Mouse (Mus musculus) forebrain, embryonic 11.5 days (tissue): Measurements from ENCODE around the gene 2510009E07Rik. TPM values are rescaled to one million over a fixed set of nuclear protein-coding genes. Genes with fewer than 3 reads are reported as not detected.

Experiments
- ATAC-seq: fragments of 200-750 bp; cut with Nextera tagmentation; replicated peaks from 2 replicates; pipeline ENCODE4 v1.8.0; 2017; ENCODE audit warnings: moderate TSS enrichment; ENCODE audit not compliant: low FRiP score
- DNase-seq: peaks from one replicate; pipeline ENCODE4 v3.0.0-alpha.2; 2017; ENCODE audit warnings: low spot score
- H3K27ac ChIP-seq: fragments of 300-500 bp; sonication (generic); 2 replicates; pipeline ENCODE4 v1.5.1; 2014; ENCODE audit warnings: low read depth, low read length
- H3K27me3 ChIP-seq: fragments of 300-500 bp; sonication (generic); 2 replicates; pipeline ENCODE4 v1.6.1; 2014; ENCODE audit warnings: mild to moderate bottlenecking, low read length, mixed read lengths; ENCODE audit not compliant: control insufficient read depth, insufficient read depth
- H3K36me3 ChIP-seq: fragments of 300-500 bp; sonication (generic); 2 replicates; pipeline ENCODE4 v1.6.1; 2014; ENCODE audit warnings: mild to moderate bottlenecking, low read length, moderate library complexity, mixed read lengths; ENCODE audit not compliant: control insufficient read depth, insufficient read depth
- H3K4me1 ChIP-seq: fragments of 300-500 bp; sonication (generic); replicated peaks from 2 replicates; pipeline ENCODE4 v1.6.1; 2014; ENCODE audit warnings: low read length, mixed read lengths; ENCODE audit not compliant: control insufficient read depth, insufficient read depth
- H3K4me2 ChIP-seq: fragments of 300-500 bp; sonication (generic); 2 replicates; pipeline ENCODE4 v1.6.1; 2014; ENCODE audit warnings: low read depth, mild to moderate bottlenecking, low read length, moderate library complexity, mixed read lengths; ENCODE audit not compliant: severe bottlenecking
- H3K4me3 ChIP-seq: fragments of 300-500 bp; sonication (generic); 2 replicates; pipeline ENCODE4 v1.5.1; 2014; ENCODE audit warnings: low read depth, low read length
- H3K9ac ChIP-seq: fragments of 300-500 bp; sonication (generic); 2 replicates; pipeline ENCODE4 v1.6.1; 2014; ENCODE audit warnings: low read length
- H3K9me3 ChIP-seq: fragments of 300-500 bp; sonication (generic); 2 replicates; pipeline ENCODE4 v1.6.1; 2016; ENCODE audit warnings: low read length, mixed read lengths; ENCODE audit not compliant: control insufficient read depth
- WGBS: fragments of 180-500 bp; shearing (Covaris S2); extraction: QIAGEN DNeasy Blood & Tissue Kit; methylation state at CpG from one replicate; pipeline ENCODE4 v1.1.7; 2014; 5-methylcytosine and 5-hydroxymethylcytosine counted together
- polyA plus RNA-seq: library from polyadenylated mRNA; unstranded; fragments of >200 nt; fragmentation: Nextera tagmentation; extraction: Ambion mirVana; gene quantifications from 2 replicates; pipeline ENCODE4 v1.2.1, GENCODE M21; 2014

Gene 2510009E07Rik
- polyA plus RNA-seq, result 43.5 and 45.6 TPM in 2 replicates

- under 1% methylated on average over 48 of the region's 61 CpGs for WGBS
Observed at GRCm38 (mm10) chr16:21694463-21695241, at the start of gene 2510009E07Rik. TSS of gene 2510009E07Rik (minus strand) at chr16:21694665.

GRCm38 (mm10) chr16:21743401-21743800 lies 48.9 kb upstream of the 2510009E07Rik start:
- H3K36me3 ChIP-seq, result no peaks in the 10 kb centered on the region
- WGBS, result 95% methylated on average over 6 of the region's 6 CpGs
- no peak for ATAC-seq
- no peak overlapping the region for H3K4me2 ChIP-seq
- H3K9me3 ChIP-seq, result no peaks in the 10 kb centered on the region
- no peak overlapping the region for H3K27ac ChIP-seq
- no peak overlapping the region for H3K4me3 ChIP-seq
- H3K9ac ChIP-seq, result no peak overlapping the region
- H3K27me3 ChIP-seq, result no peaks in the 10 kb centered on the region
- DNase-seq, result no peak
- H3K4me1 ChIP-seq, result no peaks in the 10 kb centered on the region

More at GRCm38 (mm10) chr16:21694463-21695241, at the start of gene 2510009E07Rik:
- H3K4me2 ChIP-seq, result peak within 1 kb of the TSS; percentile 96
- H3K4me3 ChIP-seq, result peak within 1 kb of the TSS; percentile 80
- no peaks in the 10 kb centered on the region; the same call in 1 of the 2 replicates for H3K9me3 ChIP-seq
- DNase-seq (peak; percentile 94), ATAC-seq (peak; percentile 89)
- peaks cover 7% of the 10 kb centered on the region; the same call in 1 of the 2 replicates for H3K4me1 ChIP-seq
- H3K36me3 ChIP-seq, result no peaks in the 10 kb centered on the region
- H3K27me3 ChIP-seq, result no peaks in the 10 kb centered on the region; the same call in 1 of the 2 replicates
- peak within 1 kb of the TSS; percentile 82 for H3K27ac ChIP-seq
- peak within 1 kb of the TSS; percentile 92 for H3K9ac ChIP-seq

GRCm38 (mm10) chr16:21742898-21743297 lies 48.4 kb upstream of the 2510009E07Rik start:
- DNase-seq, result no peak
- WGBS, result 90% methylated on average over 5 of the region's 5 CpGs
- no peaks in the 10 kb centered on the region for H3K27me3 ChIP-seq
- H3K9me3 ChIP-seq, result no peaks in the 10 kb centered on the region
- H3K4me1 ChIP-seq, result no peaks in the 10 kb centered on the region
- H3K9ac ChIP-seq, result no peak overlapping the region
- no peak overlapping the region for H3K27ac ChIP-seq
- ATAC-seq, result no peak
- H3K36me3 ChIP-seq, result no peaks in the 10 kb centered on the region
- no peak overlapping the region for H3K4me3 ChIP-seq
- H3K4me2 ChIP-seq, result no peak overlapping the region

- DNase-seq (no peak), ATAC-seq (no peak)
- 86% methylated on average over 5 of the region's 5 CpGs for WGBS
- no peak overlapping the region for H3K4me2 ChIP-seq
- H3K9me3 ChIP-seq, result no peaks in the 10 kb centered on the region
- H3K4me3 ChIP-seq, result no peak overlapping the region
- H3K4me1 ChIP-seq, result no peaks in the 10 kb centered on the region
- H3K9ac ChIP-seq, result no peak overlapping the region
- H3K27me3 ChIP-seq, result no peaks in the 10 kb centered on the region
- H3K27ac ChIP-seq, result no peak overlapping the region
- H3K36me3 ChIP-seq, result no peaks in the 10 kb centered on the region
Observed at GRCm38 (mm10) chr16:21742191-21742870, 47.9 kb upstream of the 2510009E07Rik start.

GRCm38 (mm10) chr16:21741542-21741941 lies 47.1 kb upstream of the 2510009E07Rik start:
- no peak for DNase-seq
- Histone ChIP-seq H3K4me1 (no peaks in the 10 kb centered on the region), H3K4me3 (no peak overlapping the region), H3K9ac (no peak overlapping the region), H3K27me3 (no peaks in the 10 kb centered on the region), H3K27ac (no peak overlapping the region), H3K4me2 (no peak overlapping the region), H3K9me3 (no peaks in the 10 kb centered on the region), H3K36me3 (no peaks in the 10 kb centered on the region)
- WGBS, result 77% methylated on average over 3 of the region's 3 CpGs
- ATAC-seq, result no peak

GRCm38 (mm10) chr16:21735638-21736037 lies 41.2 kb upstream of the 2510009E07Rik start:
- no peak overlapping the region for H3K27ac ChIP-seq
- no peak overlapping the region for H3K4me2 ChIP-seq
- 77% methylated on average over 1 of the region's 1 CpGs for WGBS
- no peak overlapping the region for H3K4me3 ChIP-seq
- H3K4me1 ChIP-seq, result no peaks in the 10 kb centered on the region
- no peak overlapping the region for H3K9ac ChIP-seq
- ATAC-seq (no peak), DNase-seq (no peak)
- no peaks in the 10 kb centered on the region for H3K36me3 ChIP-seq
- no peaks in the 10 kb centered on the region for H3K27me3 ChIP-seq
- H3K9me3 ChIP-seq, result no peaks in the 10 kb centered on the region

- 34% methylated on average over 10 of the region's 10 CpGs for WGBS
- Histone ChIP-seq H3K4me1 (no peaks in the 10 kb centered on the region), H3K4me3 (peak overlapping the region; percentile 19; the same call in 1 of the 2 replicates), H3K36me3 (no peaks in the 10 kb centered on the region), H3K27ac (no peak overlapping the region), H3K9ac (peak overlapping the region; percentile 35; the same call in 1 of the 2 replicates), H3K4me2 (peak overlapping the region; percentile 41; the same call in 1 of the 2 replicates), H3K27me3 (no peaks in the 10 kb centered on the region), H3K9me3 (no peaks in the 10 kb centered on the region)
- peak; percentile 71 for DNase-seq
- ATAC-seq, result no peak
Observed at GRCm38 (mm10) chr16:21727897-21728364, 33.5 kb upstream of the 2510009E07Rik start.

- no peak overlapping the region for H3K4me2 ChIP-seq
- ATAC-seq (no peak), DNase-seq (no peak)
- 89% methylated on average over 3 of the region's 3 CpGs for WGBS
- no peaks in the 10 kb centered on the region for H3K9me3 ChIP-seq
- H3K4me1 ChIP-seq, result no peaks in the 10 kb centered on the region
- H3K27me3 ChIP-seq, result no peaks in the 10 kb centered on the region
- no peak overlapping the region for H3K9ac ChIP-seq
- H3K36me3 ChIP-seq, result no peaks in the 10 kb centered on the region
- H3K4me3 ChIP-seq, result no peak overlapping the region
- H3K27ac ChIP-seq, result no peak overlapping the region
Observed at GRCm38 (mm10) chr16:21727421-21727820, 33.0 kb upstream of the 2510009E07Rik start.
